Mouse (Mus musculus) ovary, adult 18-20 months (tissue): ENCODE data around the gene Utp20.

Experiments used
- DNase-seq: peaks from one replicate; pipeline ENCODE4 v3.0.0; 2022; ENCODE audit warnings: low spot score, mixed read lengths

Utp20 gene

DNA sequence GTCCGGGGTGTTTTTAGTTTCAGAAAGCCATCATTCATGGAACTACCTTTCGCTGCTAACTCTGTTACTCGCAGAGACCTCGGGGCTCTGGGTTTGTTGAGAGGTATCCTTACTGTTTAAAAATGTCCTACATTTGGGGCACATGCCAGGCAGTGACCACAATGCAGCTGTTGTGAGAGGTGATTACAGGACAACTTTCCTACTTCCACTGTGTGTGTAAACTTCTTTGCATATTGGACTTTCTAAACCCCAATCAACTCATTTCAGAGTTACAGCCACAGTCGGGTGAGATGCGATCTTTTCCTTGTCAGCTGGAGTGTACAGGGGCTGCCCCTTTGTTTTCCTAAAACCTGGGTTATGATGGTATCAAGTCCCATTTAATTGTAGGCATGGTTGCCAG is 111.0 kb downstream of the Utp20 start:
- no peak for DNase-seq

DNA sequence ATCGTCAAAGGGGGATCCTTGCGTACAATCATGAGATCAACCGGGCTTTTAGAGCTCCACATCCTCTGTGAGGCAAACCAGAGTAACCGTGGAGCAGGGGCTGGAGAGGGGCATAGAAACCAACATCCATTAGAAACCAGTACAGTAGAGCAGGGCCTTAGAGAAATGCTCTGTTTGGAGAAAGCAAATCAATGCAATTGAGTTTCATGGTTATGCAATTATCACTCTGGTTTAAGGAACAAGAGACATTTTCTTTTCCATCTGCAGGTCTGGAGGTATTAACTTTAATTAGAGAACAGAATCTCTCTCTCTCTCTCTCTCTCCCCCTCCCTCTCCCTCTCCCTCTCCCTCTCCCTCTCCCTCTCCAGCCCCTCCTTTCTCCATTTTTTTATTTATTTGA is 111.9 kb downstream of the Utp20 start:
- no peak for DNase-seq

DNA sequence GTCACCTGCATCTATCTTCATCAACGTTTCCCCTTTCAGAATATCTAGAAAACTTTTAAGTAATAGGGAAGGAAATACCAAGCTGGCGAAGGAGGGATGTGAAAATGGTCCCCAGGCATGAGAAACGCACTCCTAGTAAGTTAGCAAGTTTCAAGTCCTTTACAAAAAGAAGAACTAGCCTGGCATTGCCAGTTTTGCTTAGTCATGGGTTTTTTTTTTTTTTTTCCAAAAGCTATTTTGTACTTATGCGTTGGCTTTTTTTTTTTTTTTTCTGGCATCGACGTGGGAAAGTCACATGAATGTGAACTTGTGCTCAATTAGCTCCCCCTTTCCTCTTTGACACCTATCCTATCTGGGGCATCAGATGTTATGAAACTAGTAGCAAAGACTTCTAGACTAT is 114.2 kb downstream of the Utp20 start:
- no peak for DNase-seq

DNA sequence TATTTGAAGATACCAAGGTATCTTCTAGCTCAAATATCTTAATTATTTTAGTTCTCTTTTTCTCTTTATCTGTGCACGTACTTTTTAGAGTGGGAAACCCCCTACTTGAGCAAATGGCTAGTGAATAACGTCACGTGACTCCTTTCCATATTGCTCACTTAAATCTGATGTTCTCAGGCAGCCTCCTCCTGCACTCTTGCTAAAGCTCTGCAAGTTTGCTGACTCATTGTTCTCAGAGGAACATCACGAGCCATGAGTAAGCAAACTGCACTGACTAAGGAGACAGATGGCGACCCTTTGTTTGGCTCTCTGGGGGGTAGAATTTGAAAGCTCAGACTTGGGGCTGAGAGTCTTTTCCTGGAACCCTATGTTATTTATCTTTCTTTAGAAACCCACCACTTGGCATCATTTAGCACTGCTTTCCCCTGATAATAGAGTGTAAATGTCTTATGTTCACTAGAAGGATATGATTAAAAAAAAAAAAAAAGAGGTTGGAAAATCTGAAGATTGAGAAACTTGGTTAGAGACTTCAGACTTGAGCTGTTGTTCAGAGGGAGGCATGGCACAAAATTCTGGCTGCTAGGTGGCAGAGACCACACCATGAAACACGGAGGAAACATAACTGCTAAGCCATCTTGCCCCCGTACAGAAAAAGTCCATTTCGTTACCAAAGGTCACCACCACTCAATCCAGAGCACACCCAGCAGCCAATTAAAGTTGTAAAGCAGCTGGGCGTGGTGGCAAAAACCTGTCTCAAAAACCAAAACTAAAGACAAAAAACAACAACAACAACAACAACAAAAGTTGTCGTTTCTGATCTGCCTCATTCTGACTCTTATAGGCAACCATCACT is 117.7 kb downstream of the Utp20 start:
- DNase-seq, result no peak

DNA sequence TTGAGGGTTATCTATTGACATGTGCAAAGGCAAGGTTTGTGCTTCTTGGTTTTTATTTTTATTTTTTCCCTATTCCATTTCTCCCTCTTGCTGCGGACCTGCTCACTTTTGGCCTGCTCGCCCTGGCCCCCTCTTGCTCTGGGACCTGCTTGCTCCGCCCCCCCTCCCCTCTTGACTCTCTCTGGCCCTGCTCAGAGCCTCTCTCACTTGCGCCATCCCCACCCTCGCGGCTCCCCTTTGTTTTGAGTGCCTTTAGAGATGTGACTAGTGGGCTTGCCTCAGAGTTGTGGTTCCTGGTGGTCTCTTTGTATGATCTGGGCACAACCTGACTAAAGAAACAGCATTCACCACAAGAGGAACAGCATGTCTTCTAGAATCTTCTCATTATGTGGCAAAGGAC is 125.7 kb downstream of the Utp20 start:
- no peak for DNase-seq
